Mouse (Mus musculus) hindbrain, postnatal 0 days (tissue): ENCODE data around the gene Lrrc73. TPM values are rescaled to one million over a fixed set of nuclear protein-coding genes. Genes with fewer than 3 reads are reported as not detected.

ENCODE experiments used
- ATAC-seq: fragments of 200-750 bp; cut with Nextera tagmentation; 2 replicates; pipeline ENCODE4 v1.8.0; 2017; ENCODE audit warnings: mild to moderate bottlenecking, moderate TSS enrichment, moderate library complexity
- DNase-seq: peaks from one replicate; pipeline ENCODE4 v3.0.0-alpha.2; 2015; ENCODE audit warnings: low spot score
- H3K27ac ChIP-seq: fragments of 300-500 bp; sonication (generic); 2 replicates; pipeline ENCODE4 v1.5.1; 2014; ENCODE audit warnings: mild to moderate bottlenecking
- H3K27me3 ChIP-seq: fragments of 300-500 bp; sonication (generic); 2 replicates; pipeline ENCODE4 v1.6.1; 2014; ENCODE audit warnings: low read length, mixed read lengths; ENCODE audit not compliant: insufficient read depth
- H3K36me3 ChIP-seq: fragments of 300-500 bp; sonication (generic); 2 replicates; pipeline ENCODE4 v1.6.1; 2014; ENCODE audit warnings: low read length, mixed read lengths; ENCODE audit not compliant: insufficient read depth
- H3K4me1 ChIP-seq: fragments of 300-500 bp; sonication (generic); 2 replicates; pipeline ENCODE4 v1.6.1; 2014; ENCODE audit warnings: antibody characterized with exemption, low read length, mixed read lengths; ENCODE audit not compliant: insufficient read depth
- H3K4me2 ChIP-seq: fragments of 300-500 bp; sonication (generic); 2 replicates; pipeline ENCODE4 v1.6.1; 2014; ENCODE audit warnings: low read depth, mild to moderate bottlenecking, low read length, moderate library complexity, mixed read lengths
- H3K4me3 ChIP-seq: fragments of 300-500 bp; sonication (generic); 2 replicates; pipeline ENCODE4 v1.5.1; 2014; ENCODE audit warnings: low read length
- H3K9ac ChIP-seq: fragments of 300-500 bp; sonication (generic); replicated peaks from 2 replicates; pipeline ENCODE4 v1.6.1; 2014; ENCODE audit warnings: mild to moderate bottlenecking, low read length, moderate library complexity, mixed read lengths
- H3K9me3 ChIP-seq: fragments of 300-500 bp; sonication (generic); 2 replicates; pipeline ENCODE4 v1.6.1; 2016; ENCODE audit warnings: low read length, mixed read lengths
- CTCF ChIP-seq: IDR thresholded peaks from 2 replicates; pipeline ENCODE4 v1.5.1; 2016; ENCODE audit warnings: antibody characterized with exemption, control low read depth, low read depth
- WGBS: fragments of 180-500 bp; shearing (Covaris S2); extraction: QIAGEN DNeasy Blood & Tissue Kit; methylation state at CpG from one replicate; pipeline ENCODE4 v1.1.7; 2014; 5-methylcytosine and 5-hydroxymethylcytosine counted together
- polyA plus RNA-seq: library from polyadenylated mRNA; unstranded; fragments of >200 nt; fragmentation: Nextera tagmentation; extraction: Ambion mirVana; gene quantifications from 2 replicates; pipeline ENCODE4 v1.2.1, GENCODE M21; 2015
- total RNA-seq: library from RNA; depleted of rRNA; stranded (reverse); fragments of >200 nt; gene quantifications from 2 replicates; pipeline ENCODE4 v1.2.3, GENCODE M21; 2014; rRNA removed

Lrrc73 gene
- 48.2 and 54.5 TPM in 2 replicates for total RNA-seq
- 27.2 and 28.0 TPM in 2 replicates for polyA plus RNA-seq

DNA sequence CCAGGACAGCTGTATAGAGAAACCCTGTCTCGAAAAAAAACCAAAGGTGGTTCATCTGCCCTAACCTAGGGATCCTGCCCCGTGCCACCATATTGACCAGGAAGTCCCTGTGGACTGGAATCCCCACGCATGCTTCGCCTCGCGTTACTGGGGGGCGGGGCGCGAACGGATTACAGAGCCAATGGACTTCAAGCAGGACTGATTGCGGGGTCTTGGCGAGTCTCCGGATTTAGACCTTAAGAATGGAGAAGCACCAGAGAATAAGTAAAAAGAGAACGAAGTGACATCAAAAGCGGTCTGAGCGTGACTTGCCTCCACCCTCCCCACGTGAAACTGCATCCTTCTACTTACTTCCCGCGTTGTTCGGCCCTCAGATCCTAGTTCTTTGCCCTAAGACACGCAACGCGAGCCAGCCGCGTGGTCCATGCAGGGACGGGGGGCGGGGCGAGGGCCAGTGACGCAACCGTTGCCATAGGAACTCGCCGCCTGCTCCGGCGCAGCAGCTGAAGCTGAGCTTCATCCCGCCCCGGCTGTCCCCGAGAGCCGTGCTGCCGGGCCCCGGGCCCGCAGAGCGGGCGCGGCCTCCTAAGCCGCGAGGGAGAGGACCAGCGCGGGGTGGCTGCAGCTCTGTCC is at the start of gene Lrrc73:
Gene Lrrc73 (plus strand): TSS at position 80 of the 633 bp plus-strand sequence.
- peak; percentile 87 for ATAC-seq
- peak within 1 kb of the TSS; percentile 76 for H3K9ac ChIP-seq
- DNase-seq, result peak; percentile 95
- peak within 1 kb of the TSS; percentile 82 for H3K27ac ChIP-seq
- peak within 1 kb of the TSS; percentile 78 for H3K4me3 ChIP-seq
- H3K4me2 ChIP-seq, result peak within 1 kb of the TSS; percentile 97
- no peak for TF ChIP-seq CTCF
- WGBS, result 2% methylated on average over 43 of the region's 48 CpGs
- H3K27me3 ChIP-seq, result no peaks in the 10 kb centered on the region
- H3K9me3 ChIP-seq, result no peaks in the 10 kb centered on the region
- H3K36me3 ChIP-seq, result peaks cover 40% of the 10 kb centered on the region
- H3K4me1 ChIP-seq, result peaks cover 21% of the 10 kb centered on the region

DNA sequence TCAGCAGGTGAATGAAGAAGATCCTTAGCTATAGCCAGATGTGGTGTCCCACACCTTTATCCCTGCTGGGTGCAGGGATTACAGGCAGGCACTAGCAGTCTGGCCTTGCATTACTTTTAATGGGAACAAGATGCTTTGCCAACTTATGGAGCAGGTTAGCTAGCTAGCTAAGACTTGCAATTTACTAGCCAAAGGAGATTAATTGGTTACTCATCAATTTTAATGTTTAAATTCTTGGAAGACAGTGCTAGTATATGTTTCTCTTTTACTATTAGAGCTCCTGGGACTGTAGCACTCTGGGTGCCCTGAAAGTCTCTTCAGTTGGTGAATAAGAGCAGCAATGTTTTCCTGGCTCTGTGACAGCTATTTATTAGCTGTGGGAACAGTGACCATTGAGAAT is 46.7 kb upstream of the Lrrc73 start:
- Histone ChIP-seq H3K9ac (no peak overlapping the region), H3K4me3 (no peak overlapping the region), H3K4me2 (no peak overlapping the region), H3K9me3 (no peaks in the 10 kb centered on the region), H3K27me3 (no peaks in the 10 kb centered on the region), H3K36me3 (peaks cover 49% of the 10 kb centered on the region), H3K27ac (no peak overlapping the region), H3K4me1 (peaks cover 8% of the 10 kb centered on the region)
- ATAC-seq (no peak), DNase-seq (no peak)
- no peak for TF ChIP-seq CTCF

DNA sequence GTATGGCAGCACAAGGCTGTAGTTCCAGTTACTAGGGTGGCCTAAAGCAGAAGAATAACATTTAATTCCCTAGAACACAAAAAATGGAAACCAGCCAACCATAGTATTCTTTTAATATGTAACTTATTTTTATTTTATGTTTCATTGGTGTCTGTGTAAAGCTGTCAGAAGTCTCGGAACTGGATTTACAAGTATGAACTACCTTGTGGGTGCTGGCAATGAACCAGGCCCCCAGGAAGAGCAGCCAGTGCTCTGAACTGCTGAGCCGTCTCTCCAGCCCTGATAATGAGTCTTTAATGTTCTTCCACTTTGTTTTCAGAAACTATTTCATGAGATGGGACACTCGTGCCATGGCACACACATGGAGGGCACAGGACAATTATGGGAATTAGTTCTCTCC is 42.8 kb upstream of the Lrrc73 start:
- no peak overlapping the region for H3K9ac ChIP-seq
- no peaks in the 10 kb centered on the region for H3K4me1 ChIP-seq
- peaks cover 72% of the 10 kb centered on the region for H3K36me3 ChIP-seq
- 92% methylated on average over 3 of the region's 3 CpGs for WGBS
- no peak overlapping the region for H3K27ac ChIP-seq
- no peak for DNase-seq
- H3K4me3 ChIP-seq, result no peak overlapping the region
- no peaks in the 10 kb centered on the region for H3K9me3 ChIP-seq
- H3K4me2 ChIP-seq, result no peak overlapping the region
- H3K27me3 ChIP-seq, result no peaks in the 10 kb centered on the region
- no peak for TF ChIP-seq CTCF
- ATAC-seq, result no peak

DNA sequence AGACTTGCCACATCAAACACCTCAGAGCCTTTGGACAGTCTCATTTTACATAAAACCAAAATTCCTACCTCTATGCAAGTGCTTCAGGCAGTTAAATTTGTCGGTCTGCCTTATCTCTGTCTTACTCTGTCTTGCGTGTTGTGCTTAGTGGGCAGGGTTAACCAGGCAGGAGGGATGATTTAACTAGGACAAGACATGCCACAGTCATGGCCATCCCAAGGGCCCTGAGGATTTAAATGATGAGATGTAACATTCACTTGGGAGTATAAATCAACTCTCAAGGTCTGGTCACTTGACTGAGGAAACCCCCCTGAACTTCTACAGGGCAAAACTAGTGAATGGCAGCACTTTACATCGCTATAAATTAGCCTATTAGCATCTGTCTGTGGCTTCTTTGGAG is 31.7 kb upstream of the Lrrc73 start:
- no peak for ATAC-seq
- H3K9me3 ChIP-seq, result no peaks in the 10 kb centered on the region

DNA sequence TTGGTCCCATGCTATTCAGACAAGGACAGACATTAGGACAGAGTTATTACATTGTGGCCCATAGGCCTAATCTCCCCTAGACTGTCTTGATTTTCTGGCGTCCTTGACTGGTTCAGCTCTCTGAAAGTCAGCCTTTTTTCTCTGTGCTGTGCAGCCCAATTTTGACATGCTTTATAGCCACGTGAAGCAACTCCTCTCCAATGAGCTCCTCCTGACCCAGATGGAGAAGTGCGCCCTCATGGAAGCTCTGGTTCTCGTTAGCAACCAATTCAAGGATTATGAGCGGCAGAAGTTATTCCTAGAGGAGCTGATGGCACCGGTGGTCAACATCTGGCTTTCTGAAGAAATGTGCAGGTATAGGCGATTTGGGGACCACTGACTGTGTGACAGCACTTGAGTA is 25.8 kb upstream of the Lrrc73 start:
- DNase-seq (no peak), ATAC-seq (no peak)
- H3K9me3 ChIP-seq, result no peaks in the 10 kb centered on the region
- WGBS, result 89% methylated on average over 7 of the region's 7 CpGs
- H3K4me2 ChIP-seq, result no peak overlapping the region
- no peak for TF ChIP-seq CTCF
- H3K4me3 ChIP-seq, result no peak overlapping the region
- H3K9ac ChIP-seq, result no peak overlapping the region
- peaks cover 89% of the 10 kb centered on the region for H3K36me3 ChIP-seq
- no peaks in the 10 kb centered on the region for H3K27me3 ChIP-seq
- no peak overlapping the region for H3K27ac ChIP-seq
- no peaks in the 10 kb centered on the region for H3K4me1 ChIP-seq

More for the DNA sequence above, 31.7 kb upstream of the Lrrc73 start:
- Histone ChIP-seq H3K36me3 (peaks cover 89% of the 10 kb centered on the region), H3K9ac (no peak overlapping the region), H3K4me1 (no peaks in the 10 kb centered on the region), H3K4me3 (no peak overlapping the region), H3K4me2 (no peak overlapping the region), H3K27me3 (no peaks in the 10 kb centered on the region), H3K27ac (no peak overlapping the region)
- DNase-seq, result no peak
- 95% methylated on average over 3 of the region's 3 CpGs for WGBS
- TF ChIP-seq CTCF, result no peak

DNA sequence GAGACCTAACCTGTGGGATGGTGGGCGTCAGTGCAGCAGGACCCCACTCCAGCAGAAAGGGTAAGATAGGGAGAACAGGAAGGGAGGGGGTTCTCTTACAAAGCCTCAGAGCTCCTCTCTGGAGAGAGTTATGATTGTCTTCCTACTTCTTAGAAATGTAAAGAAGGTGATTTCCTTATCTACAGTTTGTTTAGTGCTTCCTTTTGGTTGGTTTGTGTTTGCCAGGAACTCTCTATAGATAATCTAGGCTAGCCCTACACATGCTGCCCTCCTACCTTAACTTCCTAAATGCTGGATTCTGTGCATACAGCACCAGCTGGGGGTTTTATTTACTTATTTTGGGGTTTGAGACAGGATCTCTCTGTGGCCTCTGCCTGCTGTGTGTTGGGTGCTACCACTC is 17.3 kb upstream of the Lrrc73 start:
- ATAC-seq, result no peak
- TF ChIP-seq CTCF, result no peak

DNA sequence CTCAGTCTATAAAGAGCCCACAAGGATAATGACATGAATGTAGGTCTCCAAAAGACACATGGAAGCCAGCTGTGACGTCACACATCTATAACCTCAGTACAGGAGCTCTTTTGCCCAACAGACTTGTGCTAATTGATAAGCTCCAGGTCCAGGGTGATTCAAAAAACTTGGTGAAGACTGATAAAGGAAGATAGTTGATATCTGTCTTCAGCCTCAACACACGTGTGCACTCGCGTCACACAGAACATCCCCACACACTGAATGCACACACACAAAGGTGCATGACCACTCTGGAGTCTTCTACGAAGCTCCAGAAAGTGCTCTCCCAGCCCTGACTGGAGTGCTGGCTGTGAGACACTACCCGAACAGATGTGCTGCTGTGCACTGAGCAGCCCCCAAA is 16.3 kb upstream of the Lrrc73 start:
- no peaks in the 10 kb centered on the region for H3K4me1 ChIP-seq
- ATAC-seq (no peak), DNase-seq (no peak)
- no peak overlapping the region for H3K4me2 ChIP-seq
- H3K36me3 ChIP-seq, result peaks cover 72% of the 10 kb centered on the region
- 89% methylated on average over 6 of the region's 6 CpGs for WGBS
- H3K4me3 ChIP-seq, result no peak overlapping the region
- no peak for TF ChIP-seq CTCF
- H3K9ac ChIP-seq, result no peak overlapping the region
- no peaks in the 10 kb centered on the region for H3K27me3 ChIP-seq
- no peaks in the 10 kb centered on the region for H3K9me3 ChIP-seq
- no peak overlapping the region for H3K27ac ChIP-seq

More for the DNA sequence above, 17.3 kb upstream of the Lrrc73 start:
- Histone ChIP-seq H3K4me1 (no peaks in the 10 kb centered on the region), H3K27ac (no peak overlapping the region), H3K27me3 (no peaks in the 10 kb centered on the region), H3K4me3 (no peak overlapping the region), H3K9me3 (no peaks in the 10 kb centered on the region), H3K4me2 (no peak overlapping the region), H3K36me3 (peaks cover 69% of the 10 kb centered on the region), H3K9ac (no peak overlapping the region)
- DNase-seq, result no peak
- WGBS, result 100% methylated on average over 1 of the region's 1 CpGs
